Mouse (Mus musculus): ENCODE data around the gene Ttc28. TPM values are rescaled to one million over a fixed set of nuclear protein-coding genes. Genes with fewer than 3 reads are reported as not detected.

The Ttc28 gene
- total RNA-seq, 2 experiments from 2014 or later, result 20.5 to 21.6 TPM

GRCm38 (mm10) chr5:110936606-110937005 lies 57.0 kb downstream of the Ttc28 start:
- no peak for DNase-seq
- intact Hi-C loops (cut with DNase I), result no loop called here

GRCm38 (mm10) chr5:110944326-110944725 lies 64.7 kb downstream of the Ttc28 start:
- no peak for DNase-seq
- intact Hi-C loops (cut with DNase I), result no loop called here

GRCm38 (mm10) chr5:110948476-110949399 lies 69.1 kb downstream of the Ttc28 start:
- no peak for DNase-seq

GRCm38 (mm10) chr5:110949791-110950190 lies 70.2 kb downstream of the Ttc28 start:
- peak in 1 of 2 experiments; percentile 23 for DNase-seq
- intact Hi-C loops (cut with DNase I), result no loop called here

More at GRCm38 (mm10) chr5:110948476-110949399, 69.1 kb downstream of the Ttc28 start:
- intact Hi-C loops (cut with DNase I), result no loop called here

- DNase-seq, result no peak
- intact Hi-C loops (cut with DNase I), result no loop called here
These were observed 78.6 kb downstream of the Ttc28 start for GRCm38 (mm10) chr5:110958196-110958595.

GRCm38 (mm10) chr5:110960067-110960466 lies 80.5 kb downstream of the Ttc28 start:
- no peak for DNase-seq
- intact Hi-C loops (cut with DNase I), result no loop called here

GRCm38 (mm10) chr5:110960890-110961289 lies 81.3 kb downstream of the Ttc28 start:
- no peak for DNase-seq

GRCm38 (mm10) chr5:110967483-110968055 lies 88.0 kb downstream of the Ttc28 start:
- no peak for DNase-seq

More at GRCm38 (mm10) chr5:110960890-110961289, 81.3 kb downstream of the Ttc28 start:
- intact Hi-C loops (cut with DNase I), result no loop called here

GRCm38 (mm10) chr5:110968566-110968965 lies 89.0 kb downstream of the Ttc28 start:
- intact Hi-C loops (cut with DNase I), result no loop called here
- DNase-seq, result no peak

More at GRCm38 (mm10) chr5:110967483-110968055, 88.0 kb downstream of the Ttc28 start:
- intact Hi-C loops (cut with DNase I), result no loop called here

- peak; percentile 53 to 68 for DNase-seq
- intact Hi-C loops (cut with DNase I), result no loop called here
These were observed 90.7 kb downstream of the Ttc28 start for GRCm38 (mm10) chr5:110970162-110970780.

- DNase-seq, result no peak
- intact Hi-C loops (cut with DNase I), result loop anchor here (5.0 kb wide), 2 partner anchors 81 to 134 kb away; no protein-coding TSS in a partner anchor
These were observed 97.1 kb downstream of the Ttc28 start for GRCm38 (mm10) chr5:110976721-110977120.

- DNase-seq, result no peak
- intact Hi-C loops (cut with DNase I), result loop anchor here (5.0 kb wide), 2 partner anchors 80 to 135 kb away; no protein-coding TSS in a partner anchor
These were observed 98.2 kb downstream of the Ttc28 start for GRCm38 (mm10) chr5:110977796-110978195.

GRCm38 (mm10) chr5:110978461-110978860 lies 98.9 kb downstream of the Ttc28 start:
- intact Hi-C loops (cut with DNase I), result loop anchor here (5.0 kb wide), 2 partner anchors 79 to 136 kb away; no protein-coding TSS in a partner anchor
- peak; percentile 76 to 79 for DNase-seq

GRCm38 (mm10) chr5:110979011-110979860 lies 99.6 kb downstream of the Ttc28 start:
- intact Hi-C loops (cut with DNase I), result loop anchor here (5.0 kb wide), 2 partner anchors 78 to 137 kb away; no protein-coding TSS in a partner anchor
- peak; percentile 67 to 70 for DNase-seq

GRCm38 (mm10) chr5:110979861-110980346 lies 100.3 kb downstream of the Ttc28 start:
- intact Hi-C loops (cut with DNase I), result loop anchor here (5.0 kb wide), 4 partner anchors 77 to 277 kb away; no protein-coding TSS in a partner anchor
- DNase-seq, result peak; percentile 45 to 59

GRCm38 (mm10) chr5:110980576-110980975 lies 101.0 kb downstream of the Ttc28 start:
- intact Hi-C loops (cut with DNase I), result loop anchor here (5.0 kb wide), 2 partner anchors 212 to 277 kb away; no protein-coding TSS in a partner anchor

GRCm38 (mm10) chr5:110982436-110982835 lies 102.8 kb downstream of the Ttc28 start:
- DNase-seq, result peak in 1 of 2 experiments; percentile 17
- intact Hi-C loops (cut with DNase I), result loop anchor here (2.0 to 5.0 kb wide), 3 partner anchors 210 to 275 kb away; no protein-coding TSS in a partner anchor

More at GRCm38 (mm10) chr5:110980576-110980975, 101.0 kb downstream of the Ttc28 start:
- DNase-seq, result no peak

- intact Hi-C loops (cut with DNase I), result loop anchor here (5.0 kb wide), 2 partner anchors 208 to 273 kb away; no protein-coding TSS in a partner anchor
- DNase-seq, result no peak
These were observed 104.6 kb downstream of the Ttc28 start for GRCm38 (mm10) chr5:110984136-110984681.

Measured in heart, postnatal 14 days (tissue).